Mouse (Mus musculus) liver, adult 2 months (tissue): ENCODE data around the gene Tarsl2.

ENCODE experiments used
- CTCF ChIP-seq: fragments of 200-500 bp; IDR thresholded peaks from 2 replicates; pipeline ENCODE4 v1.5.1; 2011; ENCODE audit warnings: low read depth, low read length, control low read depth
- POLR2A ChIP-seq: fragments of 200-500 bp; IDR thresholded peaks from 2 replicates; pipeline ENCODE4 v1.6.1; 2011; ENCODE audit warnings: low read length, control low read depth; ENCODE audit not compliant: insufficient read depth; ENCODE audit errors: extremely low read depth

DNA sequence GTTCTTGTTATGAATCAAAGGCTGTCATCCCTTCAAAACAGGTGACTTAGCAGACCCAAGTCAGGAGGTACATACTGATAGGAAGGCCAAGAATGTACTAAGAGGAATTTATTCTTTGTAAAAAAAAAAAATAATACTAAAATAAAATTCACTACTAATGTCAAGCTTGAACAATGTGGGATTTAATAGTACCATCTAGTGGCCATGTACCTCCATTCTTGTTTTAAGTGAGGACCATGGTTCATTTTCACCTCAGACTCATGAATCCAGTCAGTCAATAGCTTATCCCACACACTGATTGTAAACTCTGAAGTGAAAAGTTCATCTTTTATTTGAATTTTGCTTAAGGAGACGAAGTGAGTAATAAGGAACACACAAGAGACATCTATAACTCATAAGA is 25.9 kb upstream of the Tarsl2 start:
- TF ChIP-seq CTCF: no peak
- no peak for TF ChIP-seq POLR2A
